Comparison of ENCODE assay signal across 14 mouse cellular contexts in the genomic region with DNA sequence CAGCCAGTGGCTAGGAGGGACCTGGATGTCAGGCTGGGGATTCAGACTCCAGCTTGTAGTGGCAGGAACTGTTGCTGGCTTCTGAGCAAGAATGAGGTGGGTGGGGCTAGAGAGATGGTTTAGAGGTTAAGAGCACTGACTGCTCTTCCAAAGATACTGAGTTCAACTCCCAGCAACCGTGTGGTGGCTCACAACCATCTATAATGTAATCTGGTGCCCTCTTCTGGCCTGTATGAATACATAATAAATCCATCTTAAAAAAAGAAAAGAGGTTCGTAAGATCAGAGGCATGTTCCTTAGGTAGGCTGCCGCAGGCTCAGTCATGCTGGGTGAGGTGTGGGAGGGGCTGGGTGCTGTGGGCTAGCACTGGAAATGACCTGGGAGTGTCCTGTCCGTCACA.
DNase-seq lines count a peak whose midpoint lies in the region; ATAC-seq and TF ChIP-seq lines count a peak whose summit lies in the region.
"Had no signal": no experiment of that assay in that cellular context is flagged by ENCODE, and none has a peak within 500 bp of the region (broad histone marks: within the 10 kb centered on the region; RNA-seq: fewer than 3 reads in every experiment).

No protein-coding gene starts in this region.

- no peaks in the 10 kb centered on the region for H3K4me1 ChIP-seq in liver, adult 2 months (ENCODE audit: control insufficient read depth, insufficient read depth, low read length)
- H3K4me1 ChIP-seq in forebrain, embryonic 14.5 days (ENCODE audit: control insufficient read depth, insufficient read depth, low read length), result peaks cover 3% of the 10 kb centered on the region; the same call in 1 of the 2 replicates

- H3K4me2 ChIP-seq in forebrain, embryonic 14.5 days (ENCODE audit: low read length), result no peak overlapping the region
- H3K4me2 ChIP-seq: embryonic facial prominence, embryonic 15.5 days had no signal

- no peak for TF ChIP-seq CTCF in liver, adult 2 months (IDR thresholded peaks at IDR 0.05; ENCODE audit: low read depth, low read length)

- TF ChIP-seq POLR2A in liver, adult 2 months (IDR thresholded peaks at IDR 0.05; ENCODE audit: extremely low read depth, insufficient read depth, low read length), result no peak

- H3K9me3 ChIP-seq in forebrain, embryonic 14.5 days (replicated peaks; ENCODE audit: control insufficient read depth, low read length), result no peaks in the 10 kb centered on the region
- H3K9me3 ChIP-seq: embryonic facial prominence, embryonic 15.5 days; G1E had no signal

- no peak overlapping the region for H3K9ac ChIP-seq in liver, adult 2 months (ENCODE audit: low read depth, low read length)
- no peak overlapping the region for H3K9ac ChIP-seq in forebrain, embryonic 14.5 days (ENCODE audit: low read length)
- H3K9ac ChIP-seq: embryonic facial prominence, embryonic 15.5 days had no signal

- WGBS in liver, adult 2 months, result 49% methylated on average over 4 of the region's 4 CpGs
- WGBS in forebrain, embryonic 14.5 days, result 52% methylated on average over 4 of the region's 4 CpGs

- peak; percentile 13 for DNase-seq in liver, adult 2 months (ENCODE audit: extremely low read depth, low read depth, low spot score)
- no peak for DNase-seq in liver
- peak; percentile 59 for DNase-seq in 416B (ENCODE audit: low read depth)
- DNase-seq in R1 (ENCODE audit: low read depth, low spot score), result peak; percentile 29
- DNase-seq in forebrain, embryonic 14.5 days (ENCODE audit: low spot score), result peak; percentile 42
- no peak for DNase-seq in urinary bladder, postnatal 25 days (ENCODE audit: low spot score)
- no peak for DNase-seq in frontal cortex, postnatal 14 days (ENCODE audit: low spot score in 2 of 2)
- no peak for DNase-seq in gastrocnemius, adult 8-10 months (ENCODE audit: low spot score in 2 of 2)
- DNase-seq: adrenal gland, postnatal 14 days; cerebellum, adult 2 months; gastrocnemius, adult 2 months; right cerebral cortex, adult 18-20 months had no signal

- H3K36me3 ChIP-seq in liver, adult 2 months (ENCODE audit: control insufficient read depth, insufficient read depth, low read length), result no peaks in the 10 kb centered on the region
- H3K36me3 ChIP-seq in forebrain, embryonic 14.5 days (ENCODE audit: control insufficient read depth, insufficient read depth, low read length), result no peaks in the 10 kb centered on the region
- H3K36me3 ChIP-seq: embryonic facial prominence, embryonic 15.5 days; G1E had no signal

- no peak overlapping the region for H3K4me3 ChIP-seq in liver, adult 2 months (ENCODE audit: insufficient read depth, low read depth, low read length)
- no peak overlapping the region for H3K4me3 ChIP-seq in forebrain, embryonic 14.5 days (ENCODE audit: low read depth, low read length)
- H3K4me3 ChIP-seq: embryonic facial prominence, embryonic 15.5 days; gastrocnemius, adult 2 months had no signal

- peak; percentile 16; the same call in 1 of the 2 replicates for ATAC-seq in forebrain, embryonic 14.5 days

- no peaks in the 10 kb centered on the region for H3K27me3 ChIP-seq in liver, adult 2 months (ENCODE audit: control insufficient read depth, insufficient read depth, low read length)
- no peaks in the 10 kb centered on the region for H3K27me3 ChIP-seq in forebrain, embryonic 14.5 days (replicated peaks; ENCODE audit: control insufficient read depth, insufficient read depth, low read length)
- H3K27me3 ChIP-seq: embryonic facial prominence, embryonic 15.5 days had no signal

- H3K27ac ChIP-seq in liver, adult 2 months (replicated peaks; ENCODE audit: insufficient read depth, low read depth, low read length), result no peak overlapping the region
- no peak overlapping the region for H3K27ac ChIP-seq in forebrain, embryonic 14.5 days (ENCODE audit: low read depth, low read length)
- H3K27ac ChIP-seq: gastrocnemius, adult 2 months had no signal

- no peaks in the 10 kb centered on the region for H3K79me2 ChIP-seq in liver, adult 2 months (ENCODE audit: control insufficient read depth, insufficient read depth, low read length)

Comparison
In these comparisons a context has a peak if more than half of its experiments do, and no peak if none do; other contexts are left out.
1. DNase-seq: peak in liver, adult 2 months (single experiment), 416B (single experiment), R1 (single experiment) and forebrain, embryonic 14.5 days (single experiment); none in liver (single experiment), urinary bladder, postnatal 25 days (single experiment), frontal cortex, postnatal 14 days (0 of 2) and gastrocnemius, adult 8-10 months (0 of 2).